Mouse (Mus musculus) stomach, embryonic 16.5 days (tissue): Measurements from ENCODE around the gene Hist1h1d. TPM values are rescaled to one million over a fixed set of nuclear protein-coding genes. Genes with fewer than 3 reads are reported as not detected.
A peak's percentile ranks its signal among the peaks of the same experiment; 100 is the strongest.
"Not testable (repeated sequence)": the region's sequence is repeated elsewhere in the genome, so short reads cannot be mapped to it uniquely, and the experiment has no call there.

Source experiments
- ATAC-seq: fragments of 200-750 bp; cut with Nextera tagmentation; 2 replicates; pipeline ENCODE4 v1.8.0; 2017; ENCODE audit warnings: moderate number of reproducible peaks, moderate TSS enrichment; ENCODE audit not compliant: insufficient read depth, low FRiP score
- H3K27ac ChIP-seq: fragments of 300-500 bp; sonication (generic); 2 replicates; pipeline ENCODE4 v1.5.1; 2014; ENCODE audit warnings: low read length
- H3K27me3 ChIP-seq: fragments of 300-500 bp; sonication (generic); 2 replicates; pipeline ENCODE4 v1.6.1; 2014; ENCODE audit warnings: low read length, control low read depth, mixed read lengths; ENCODE audit not compliant: control insufficient read depth, insufficient read depth
- H3K36me3 ChIP-seq: fragments of 300-500 bp; sonication (generic); 2 replicates; pipeline ENCODE4 v1.6.1; 2014; ENCODE audit warnings: low read length; ENCODE audit not compliant: control insufficient read depth, insufficient read depth
- H3K4me1 ChIP-seq: fragments of 300-500 bp; sonication (generic); 2 replicates; pipeline ENCODE4 v1.6.1; 2014; ENCODE audit warnings: low read length, control low read depth, mixed read lengths; ENCODE audit not compliant: control insufficient read depth, insufficient read depth
- H3K4me2 ChIP-seq: fragments of 300-500 bp; sonication (generic); 2 replicates; pipeline ENCODE4 v1.6.1; 2014; ENCODE audit warnings: low read depth, low read length, mixed read lengths
- H3K4me3 ChIP-seq: fragments of 300-500 bp; sonication (generic); replicated peaks from 2 replicates; pipeline ENCODE4 v1.5.1; 2014; ENCODE audit warnings: mild to moderate bottlenecking, low read length
- H3K9ac ChIP-seq: fragments of 300-500 bp; sonication (generic); 2 replicates; pipeline ENCODE4 v1.6.1; 2014; ENCODE audit warnings: low read length
- H3K9me3 ChIP-seq: fragments of 300-500 bp; sonication (generic); replicated peaks from 2 replicates; pipeline ENCODE4 v1.6.1; 2016; ENCODE audit warnings: low read length, control low read depth; ENCODE audit not compliant: control insufficient read depth
- WGBS: fragments of 180-500 bp; shearing (Covaris S2); extraction: QIAGEN DNeasy Blood & Tissue Kit; methylation state at CpG from one replicate; pipeline ENCODE4 v1.1.7; 2014; 5-methylcytosine and 5-hydroxymethylcytosine counted together
- polyA plus RNA-seq: library from polyadenylated mRNA; unstranded; fragments of >200 nt; fragmentation: Nextera tagmentation; extraction: Ambion mirVana; gene quantifications from 2 replicates; pipeline ENCODE4 v1.2.1, GENCODE M21; 2015

The Hist1h1d gene
- polyA plus RNA-seq, 1 experiment from 2014 or later, result 0.93 TPM

- Histone ChIP-seq H3K4me3 (peak overlapping the region; percentile 54), H3K4me1 (peaks cover 23% of the 10 kb centered on the region), H3K4me2 (peak overlapping the region; percentile 54), H3K9ac (peak overlapping the region; percentile 65), H3K27ac (peak overlapping the region; percentile 95)
- not testable (repeated sequence) for ATAC-seq, H3K27me3 ChIP-seq, H3K36me3 ChIP-seq, H3K9me3 ChIP-seq
- 1% methylated on average over 25 of the region's 41 CpGs for WGBS
Observed at GRCm38 (mm10) chr13:23570261-23571021, 17.4 kb downstream of the Hist1h1d start.

- H3K4me2 ChIP-seq, result peak within 1 kb of the TSS; percentile 75
- H3K4me1 ChIP-seq, result peaks cover 23% of the 10 kb centered on the region
- under 1% methylated on average over 18 of the region's 18 CpGs for whole genome bisulfite sequencing
- H3K9me3 ChIP-seq, result no peaks in the 10 kb centered on the region
- H3K4me3 ChIP-seq, result peak within 1 kb of the TSS; percentile 54
- no peaks in the 10 kb centered on the region for H3K27me3 ChIP-seq
- H3K9ac ChIP-seq, result peak within 1 kb of the TSS; percentile 70
- no peaks in the 10 kb centered on the region for H3K36me3 ChIP-seq
- peak; percentile 91 for ATAC-seq
- peak within 1 kb of the TSS; percentile 95 for H3K27ac ChIP-seq
Observed at GRCm38 (mm10) chr13:23571022-23571503, 18.0 kb downstream of the Hist1h1d start, which contains the start of the genes Hist1h2ae and Hist1h2bg. Hist1h2ae (minus strand) TSS chr13:23571220. Hist1h2bg (plus strand) TSS chr13:23571396.

- WGBS, result 0% methylated on average over 9 of the region's 34 CpGs
- not testable (repeated sequence) for H3K36me3 ChIP-seq
Observed at GRCm38 (mm10) chr13:23571504-23572217, 18.6 kb downstream of the Hist1h1d start.

GRCm38 (mm10) chr13:23572218-23573033 lies 19.4 kb downstream of the Hist1h1d start:
- no peaks in the 10 kb centered on the region for H3K36me3 ChIP-seq
- H3K27ac ChIP-seq, result peak overlapping the region; percentile 93
- H3K27me3 ChIP-seq, result no peaks in the 10 kb centered on the region
- peak overlapping the region; percentile 54 for H3K4me3 ChIP-seq
- H3K9ac ChIP-seq, result peak overlapping the region; percentile 62
- H3K4me1 ChIP-seq, result peaks cover 32% of the 10 kb centered on the region
- ATAC-seq, result no peak
- no peaks in the 10 kb centered on the region for H3K9me3 ChIP-seq
- peak overlapping the region; percentile 75 for H3K4me2 ChIP-seq
- WGBS, result 21% methylated on average over 2 of the region's 2 CpGs

More at GRCm38 (mm10) chr13:23571504-23572217, 18.6 kb downstream of the Hist1h1d start:
- ATAC-seq, H3K27me3 ChIP-seq, H3K9me3 ChIP-seq: not testable (repeated sequence)
- H3K4me2 ChIP-seq, result peak overlapping the region; percentile 75
- H3K27ac ChIP-seq, result peak overlapping the region; percentile 93
- peak overlapping the region; percentile 54 for H3K4me3 ChIP-seq
- peaks cover 27% of the 10 kb centered on the region for H3K4me1 ChIP-seq
- peak overlapping the region; percentile 70 for H3K9ac ChIP-seq

GRCm38 (mm10) chr13:23573034-23573897 lies 20.2 kb downstream of the Hist1h1d start:
- 6% methylated on average over 17 of the region's 20 CpGs for WGBS
- not testable (repeated sequence) for ATAC-seq, H3K36me3 ChIP-seq, H3K27me3 ChIP-seq, H3K9me3 ChIP-seq
- peak overlapping the region; percentile 54 for H3K4me3 ChIP-seq
- H3K9ac ChIP-seq, result peak overlapping the region; percentile 71
- H3K27ac ChIP-seq, result peak overlapping the region; percentile 91
- peak overlapping the region; percentile 75 for H3K4me2 ChIP-seq
- peaks cover 33% of the 10 kb centered on the region for H3K4me1 ChIP-seq

- peak within 1 kb of the TSS; percentile 54 for H3K4me3 ChIP-seq
- under 1% methylated on average over 22 of the region's 42 CpGs for WGBS
- peaks cover 33% of the 10 kb centered on the region for H3K4me1 ChIP-seq
Observed at GRCm38 (mm10) chr13:23573898-23574524, 20.9 kb downstream of the Hist1h1d start, which contains the start of the genes Hist1h2bf and Hist1h2ad. Hist1h2bf (minus strand) TSS chr13:23574196. Hist1h2ad (plus strand) TSS chr13:23574381.

GRCm38 (mm10) chr13:23574546-23575170 lies 21.6 kb downstream of the Hist1h1d start:
- Histone ChIP-seq H3K9ac (0 out of 2 replicates have a peak overlapping the region, but pooled peaks have one; percentile 57), H3K27ac (peak overlapping the region; percentile 80), H3K4me1 (peaks cover 33% of the 10 kb centered on the region), H3K4me2 (peak overlapping the region; percentile 78), H3K4me3 (peak overlapping the region; percentile 40)
- not testable (repeated sequence) for H3K36me3 ChIP-seq, ATAC-seq, H3K9me3 ChIP-seq, H3K27me3 ChIP-seq
- under 1% methylated on average over 6 of the region's 39 CpGs for WGBS

More at GRCm38 (mm10) chr13:23573898-23574524, 20.9 kb downstream of the Hist1h1d start, which contains the start of the genes Hist1h2bf and Hist1h2ad:
- not testable (repeated sequence) for H3K9me3 ChIP-seq, H3K27me3 ChIP-seq, H3K36me3 ChIP-seq
- peak within 1 kb of the TSS; percentile 91 for H3K27ac ChIP-seq
- peak within 1 kb of the TSS; percentile 78 for H3K4me2 ChIP-seq
- ATAC-seq, result peak; percentile 91
- H3K9ac ChIP-seq, result peak within 1 kb of the TSS; percentile 71
